Mouse (Mus musculus) cerebellum, adult 2 months (tissue): ENCODE results near the gene Sp2.

ENCODE experiments used
- CTCF ChIP-seq: fragments of 200-500 bp; IDR thresholded peaks from 2 replicates; pipeline ENCODE4 v1.5.1; 2011; ENCODE audit warnings: low read depth, mild to moderate bottlenecking, control low read depth, low read length, moderate library complexity, borderline replicate concordance; ENCODE audit not compliant: insufficient read depth
- POLR2A ChIP-seq: fragments of 200-500 bp; IDR thresholded peaks from 2 replicates; pipeline ENCODE4 v1.6.1; 2011; ENCODE audit warnings: low read length, control low read depth, borderline replicate concordance; ENCODE audit not compliant: insufficient read depth

- TF ChIP-seq CTCF (no peak), POLR2A (no peak)
Measured at GRCm38 (mm10) chr11:96952426-96952825, 30.3 kb downstream of the Sp2 start.
